Mouse (Mus musculus) c-Kit-negative CD71-positive TER-119-positive erythroid progenitor cells, embryonic 14.5 days (primary cell): ENCODE measurements around the gene Psmb10.
"Not testable (repeated sequence)": the region's sequence is repeated elsewhere in the genome, so short reads cannot be mapped to it uniquely, and the experiment has no call there.

ENCODE experiments used
- DNase-seq: peaks from one replicate; pipeline ENCODE4 v3.0.0-alpha.2; 2013; ENCODE audit warnings: low read depth, low spot score

The Psmb10 gene

DNA sequence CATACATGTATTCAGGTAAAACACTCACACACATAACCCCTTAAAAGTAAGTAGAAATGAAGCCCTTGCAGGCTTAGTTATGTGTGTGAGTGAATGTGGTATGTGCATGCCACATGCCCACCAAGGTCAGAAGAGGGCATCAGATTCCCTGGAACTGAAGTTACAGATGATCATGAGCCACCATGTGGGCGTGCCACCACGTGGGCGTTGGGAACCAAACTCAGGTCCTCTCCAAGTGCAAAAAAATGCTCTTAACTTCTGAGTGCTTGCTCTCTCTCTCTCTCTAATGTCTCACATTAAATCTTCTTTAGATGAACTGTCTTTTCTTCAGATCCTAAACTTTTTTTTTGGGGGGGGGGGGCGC is at the start of gene Psmb10:
Psmb10 (minus strand) TSS at position 139 of the 364 bp plus-strand sequence.
- no peak for DNase-seq

DNA sequence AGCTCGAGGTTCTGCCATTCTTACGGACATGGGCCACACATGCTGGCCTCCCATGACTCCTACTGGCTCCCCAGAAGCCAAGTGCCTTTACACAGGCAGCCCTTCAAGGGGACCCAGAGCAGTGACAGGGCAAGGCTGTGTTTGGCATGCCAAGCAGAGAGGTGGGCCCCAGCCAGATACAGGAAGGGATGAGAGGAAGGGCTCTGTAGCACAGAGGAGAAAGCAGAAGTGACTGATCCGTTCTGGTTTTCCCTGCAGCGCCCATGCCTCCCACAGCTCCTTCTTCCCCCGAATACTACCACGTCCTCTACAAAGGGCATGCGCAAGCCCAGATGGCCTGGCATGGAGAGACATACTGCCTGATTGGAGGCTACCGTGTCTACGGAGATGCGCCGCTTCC is 45.2 kb upstream of the Psmb10 start:
- DNase-seq = not testable (repeated sequence)

DNA sequence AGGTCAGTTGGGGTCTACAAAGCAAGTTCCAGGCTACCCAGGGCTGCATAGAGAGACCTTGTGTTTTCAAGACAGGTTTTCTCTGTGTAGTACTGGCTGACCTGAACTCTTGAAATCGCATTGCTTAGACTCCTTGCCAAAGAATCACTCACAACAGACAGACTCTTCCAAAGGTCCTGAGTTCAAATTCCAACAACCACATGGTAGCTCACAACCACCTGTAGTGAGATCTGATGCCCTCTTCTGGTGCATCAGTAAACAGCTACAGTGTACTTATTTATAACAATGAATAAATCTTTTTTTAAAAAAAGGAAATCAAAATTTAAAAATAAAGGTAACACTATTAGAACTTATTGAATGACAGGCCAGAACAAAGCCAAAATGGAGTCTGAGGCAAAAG is 42.9 kb upstream of the Psmb10 start:
- no peak for DNase-seq

DNA sequence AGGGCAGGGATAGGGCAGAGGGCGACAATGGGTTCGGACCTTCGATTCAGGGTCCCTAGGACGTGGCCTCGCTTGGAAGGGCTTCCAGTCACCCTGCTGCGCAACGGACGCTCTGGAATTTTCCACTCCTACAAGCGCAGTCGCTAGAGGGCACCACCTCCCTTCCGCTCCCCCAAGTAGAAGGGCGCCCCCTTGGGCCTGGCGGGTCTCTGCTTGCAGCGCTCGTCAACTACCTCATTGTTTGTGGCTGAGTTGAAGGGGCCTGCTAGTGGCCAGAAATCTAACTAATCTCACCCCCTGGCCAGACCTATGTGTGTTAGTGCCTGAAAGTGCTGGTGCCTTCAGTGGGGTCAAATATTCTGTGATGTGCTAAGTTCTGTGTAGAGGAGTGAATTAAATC is 41.1 kb upstream of the Psmb10 start, which contains the start of gene Dpep3:
Dpep3 (minus strand) TSS at position 105 of the 400 bp plus-strand sequence.
- DNase-seq = no peak

DNA sequence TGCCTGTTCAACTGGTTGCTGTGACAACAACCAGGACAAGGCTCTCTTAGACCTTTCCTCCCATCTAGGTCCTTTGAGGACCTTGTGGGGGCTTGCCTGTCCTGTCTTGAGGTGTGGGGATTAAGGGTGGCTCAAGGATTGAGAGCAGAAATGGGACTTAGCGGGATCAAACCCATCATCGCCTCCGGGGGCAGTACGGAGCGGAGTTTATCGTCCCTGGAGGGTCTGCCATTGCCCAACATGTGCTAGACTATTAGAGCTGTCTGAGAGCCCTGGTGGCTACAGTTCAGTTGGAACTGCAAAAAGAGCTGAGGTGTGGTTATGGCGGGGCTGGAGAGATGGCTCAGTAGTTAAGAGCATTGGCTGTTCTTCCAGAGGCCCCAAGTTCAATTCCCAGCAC is 37.1 kb upstream of the Psmb10 start:
- DNase-seq = no peak

DNA sequence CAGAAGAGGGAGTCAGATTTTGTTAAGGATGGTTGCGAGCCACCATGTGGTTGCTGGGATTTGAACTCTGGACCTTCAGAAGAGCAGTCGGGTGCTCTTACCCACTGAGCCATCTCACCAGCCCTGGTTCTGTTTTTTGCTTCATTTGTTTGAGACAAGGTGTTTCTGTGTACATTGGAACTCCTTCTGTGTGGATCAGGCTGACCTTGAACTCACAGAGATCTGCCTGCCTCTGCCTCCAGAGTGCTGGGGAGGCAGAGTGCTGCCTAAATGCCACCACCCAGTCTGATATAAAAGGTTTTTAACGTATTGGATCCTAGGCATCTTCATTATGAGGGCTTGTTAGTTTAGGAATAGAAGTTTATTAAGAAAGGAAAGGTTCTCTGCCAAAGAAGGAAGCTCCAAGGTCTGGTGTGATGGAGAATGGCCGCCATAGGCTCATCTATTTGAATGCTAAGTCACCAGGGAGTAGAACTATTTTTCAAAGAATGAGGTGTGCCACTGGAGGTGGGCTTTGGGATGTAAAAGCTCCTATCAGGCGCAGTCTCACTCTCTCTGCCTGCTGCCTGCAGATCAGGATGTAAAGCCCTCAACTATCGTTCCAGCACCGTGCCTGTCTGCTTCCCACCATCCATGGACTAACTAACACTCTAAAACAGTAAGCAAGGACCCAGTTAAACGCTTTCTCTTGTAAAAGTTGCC is 32.9 kb upstream of the Psmb10 start:
- no peak for DNase-seq

DNA sequence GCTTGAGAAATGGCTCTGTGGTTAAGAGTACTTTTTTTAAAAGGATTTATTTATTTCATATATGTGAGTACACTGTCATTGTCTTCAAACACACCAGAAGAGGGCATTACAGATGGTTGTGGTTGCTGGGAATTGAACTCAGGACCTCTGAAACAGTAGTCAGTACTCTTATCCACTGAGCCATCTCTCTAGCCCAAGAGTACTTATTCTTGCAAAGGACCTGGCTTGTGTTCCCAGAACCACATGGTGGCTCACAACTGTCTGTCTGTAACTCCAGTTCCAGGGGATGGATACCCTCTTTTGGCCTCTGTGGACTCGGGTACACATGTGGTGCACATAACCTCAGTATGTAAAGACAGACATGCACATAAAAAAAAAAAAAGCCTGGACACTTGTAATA is 31.1 kb upstream of the Psmb10 start:
- DNase-seq = no peak

DNA sequence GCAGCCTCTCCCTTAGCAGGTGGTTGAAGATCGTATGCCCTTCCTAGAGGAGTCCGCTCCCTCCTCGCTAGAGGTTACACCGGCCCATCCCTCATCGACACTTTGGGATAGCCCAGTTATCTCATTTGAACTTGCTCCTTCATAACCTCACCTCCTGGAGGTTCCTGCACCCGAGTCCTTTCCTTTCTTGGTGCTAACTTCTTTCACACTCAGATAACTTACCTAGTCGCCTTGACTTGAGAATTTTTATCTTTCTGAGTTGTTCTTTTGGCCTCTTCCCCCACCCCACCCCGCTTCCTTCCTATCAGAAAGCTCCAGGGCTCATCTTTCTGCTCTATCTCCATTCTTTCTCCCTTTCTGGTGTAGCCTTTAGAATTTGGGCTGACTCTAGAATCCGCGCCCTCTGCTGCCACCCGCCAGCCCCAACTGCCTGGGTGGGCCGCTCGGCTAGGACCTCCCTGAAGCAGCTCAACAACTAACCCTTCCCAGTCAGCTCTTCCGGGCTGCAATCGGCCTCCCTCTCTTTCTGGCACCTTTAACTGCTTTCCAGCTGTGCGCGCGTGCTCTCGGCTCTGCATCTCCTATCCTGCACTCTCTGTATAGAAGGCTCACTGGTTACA is 28.6 kb upstream of the Psmb10 start:
- DNase-seq = peak; percentile 35

DNA sequence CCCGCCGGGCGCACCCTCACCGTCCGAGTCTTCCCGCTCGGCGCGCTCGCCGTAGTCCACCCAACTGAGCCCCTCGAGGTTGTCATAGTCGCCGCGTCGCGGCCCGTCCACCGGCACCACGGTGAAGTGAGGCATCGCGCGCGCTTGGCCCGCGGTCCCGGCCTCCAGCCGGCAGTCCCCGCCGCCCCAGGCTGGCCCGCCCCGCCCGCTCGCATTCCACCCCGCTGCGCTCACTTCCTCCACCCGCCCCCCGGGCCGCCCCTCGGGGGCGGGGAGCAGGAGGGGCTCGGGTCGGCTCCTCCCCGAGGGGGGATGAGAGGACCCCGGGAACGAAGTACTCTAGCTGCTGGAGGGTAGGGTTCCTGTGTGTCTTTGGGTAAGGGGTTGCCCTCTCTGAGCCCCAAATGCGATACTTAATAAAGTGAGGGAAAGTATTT is 27.7 kb upstream of the Psmb10 start, which contains the start of gene Slc12a4:
Slc12a4 (minus strand) TSS at position 193 of the 437 bp plus-strand sequence.
- peak; percentile 26 for DNase-seq

DNA sequence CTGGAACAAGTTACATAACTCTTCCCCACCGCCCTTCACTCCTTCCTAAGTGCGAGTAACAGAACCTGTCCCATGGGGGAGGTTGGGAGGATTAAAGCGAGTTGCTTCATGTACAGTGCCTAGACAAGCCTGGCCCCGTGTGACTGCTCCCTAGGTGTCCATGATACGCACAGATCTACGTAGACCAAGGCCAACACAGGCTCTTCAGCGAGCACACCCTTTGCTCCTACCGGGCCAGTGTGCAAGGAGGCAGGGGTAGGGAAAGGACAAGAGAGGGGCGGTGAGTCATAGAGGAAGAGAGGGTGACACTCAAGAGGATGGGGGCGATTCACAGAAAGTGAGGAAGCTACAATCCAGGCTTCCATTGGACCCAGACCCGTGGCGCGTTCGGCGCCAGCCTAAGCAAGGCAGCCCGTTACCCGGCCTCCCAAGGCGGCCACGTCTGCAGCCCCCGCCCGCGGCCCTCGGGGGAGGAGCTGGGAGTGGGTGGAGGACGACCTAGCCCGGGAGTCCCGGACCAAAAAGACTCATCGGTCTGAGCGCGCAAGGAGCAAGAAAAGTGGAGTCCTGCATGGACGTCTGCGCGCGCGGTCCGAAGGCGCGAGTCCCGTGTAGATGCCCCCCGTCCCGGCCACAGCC is 27.1 kb upstream of the Psmb10 start:
- DNase-seq = no peak

DNA sequence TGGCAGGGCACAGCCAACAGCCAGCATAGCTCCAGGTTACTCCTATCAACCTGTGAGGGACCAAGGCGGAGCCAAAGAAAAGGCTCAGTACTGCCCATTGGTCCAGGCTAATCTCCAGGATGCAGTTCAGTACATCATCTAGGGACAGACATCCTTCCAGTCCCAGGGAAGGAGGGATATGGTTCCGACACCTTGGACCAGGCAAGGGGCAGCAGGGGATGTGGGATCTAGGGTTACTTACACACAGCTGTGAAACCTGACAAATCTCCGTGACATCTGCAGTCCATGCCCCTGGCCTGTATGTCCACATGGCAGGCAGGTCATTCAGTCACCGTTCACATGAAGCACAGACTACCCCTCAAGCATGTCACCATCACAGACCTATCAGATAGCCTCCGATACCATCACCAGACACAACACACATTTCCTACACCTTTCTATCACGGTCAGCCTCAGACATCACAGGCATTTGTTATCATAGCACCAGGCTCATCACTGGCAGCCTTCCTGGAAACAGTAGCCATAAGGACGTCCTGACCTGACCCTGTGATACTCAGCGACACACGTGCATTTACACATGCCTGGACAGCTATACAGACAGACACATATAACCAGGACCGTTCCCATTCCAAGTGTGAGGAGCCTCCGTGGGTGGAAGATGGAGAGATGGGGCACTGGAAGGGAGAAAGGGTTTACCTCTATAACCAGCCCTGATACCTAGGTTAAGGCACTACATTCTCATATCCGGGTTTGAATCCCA is 26.4 kb upstream of the Psmb10 start:
- no peak for DNase-seq

DNA sequence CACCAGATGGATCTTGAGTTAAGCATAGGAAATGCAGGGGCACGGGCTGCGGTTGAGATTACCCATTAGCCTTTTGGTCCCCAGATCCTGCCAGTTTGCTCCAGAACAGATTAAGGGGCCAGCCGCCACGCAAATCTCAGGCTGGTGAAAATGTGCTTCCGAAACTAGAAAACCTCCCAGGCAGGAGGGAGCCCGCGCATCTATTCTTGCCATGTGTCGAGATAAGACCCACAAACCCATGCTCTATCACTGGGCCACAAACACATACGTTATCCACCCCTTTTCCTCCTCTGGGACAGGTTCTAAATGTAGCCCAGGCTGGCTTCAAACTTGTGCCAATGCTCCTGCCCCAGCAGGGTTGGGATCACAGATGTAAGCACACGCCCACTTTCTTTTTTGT is 23.3 kb upstream of the Psmb10 start:
- no peak for DNase-seq

DNA sequence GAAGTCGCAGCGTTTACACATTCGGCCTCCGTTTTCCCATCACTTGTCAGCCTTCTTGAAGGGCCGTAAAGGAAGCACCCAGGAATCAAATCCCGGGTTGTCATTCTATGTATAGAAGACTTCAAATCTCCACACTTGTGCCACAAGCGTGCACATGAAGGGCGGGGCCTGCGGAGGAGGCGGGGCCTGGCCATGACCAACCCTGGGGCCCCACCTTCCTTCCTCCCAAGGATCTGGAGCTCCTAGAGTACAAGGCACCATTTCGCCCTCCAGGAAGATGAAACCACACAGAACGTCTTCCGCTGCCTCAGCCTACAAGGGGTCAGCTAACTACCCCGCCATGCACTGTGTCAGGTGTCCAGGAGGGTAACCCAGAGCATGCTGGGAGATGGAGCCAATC is 22.9 kb upstream of the Psmb10 start:
- no peak for DNase-seq

DNA sequence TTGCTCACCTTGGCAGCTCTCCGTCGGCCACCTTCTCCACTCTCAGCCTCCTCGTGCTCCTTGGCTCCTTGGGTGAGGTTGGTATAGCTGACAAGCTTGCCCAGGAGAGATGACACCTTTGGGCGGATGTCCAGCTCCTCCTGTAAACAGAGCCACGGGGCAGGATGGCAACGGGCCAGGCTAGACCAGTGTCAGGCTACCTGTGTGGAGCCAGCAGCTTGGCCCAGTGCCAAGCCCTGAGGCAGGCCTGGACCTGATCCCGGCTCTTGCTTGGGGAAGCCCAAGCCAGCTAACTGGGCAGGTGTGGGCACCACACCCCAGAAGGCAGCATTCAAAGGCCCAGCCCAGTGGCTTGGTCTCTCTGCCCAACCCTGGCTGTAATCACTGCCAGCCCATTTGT is 21.1 kb upstream of the Psmb10 start:
- no peak for DNase-seq

DNA sequence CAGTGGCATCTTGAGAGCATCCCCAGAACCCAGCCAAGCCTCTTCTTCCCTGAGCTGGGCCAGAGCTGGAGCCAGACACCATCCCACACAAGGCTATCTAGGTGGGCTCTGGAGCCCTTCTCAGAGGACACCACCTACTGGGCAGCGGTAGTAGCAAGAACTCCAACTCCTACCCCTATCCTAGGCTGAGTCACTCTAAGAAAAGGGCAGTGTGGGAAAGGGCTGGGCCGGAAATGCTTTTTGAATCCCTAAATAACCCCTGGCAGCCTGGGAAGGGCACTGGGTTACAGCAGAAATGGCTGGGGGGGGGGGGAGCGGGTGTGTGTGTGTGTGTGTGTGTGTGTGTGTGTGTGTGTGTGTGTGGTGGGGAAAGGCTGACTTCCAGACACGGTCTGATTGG is 19.6 kb upstream of the Psmb10 start:
- no peak for DNase-seq

DNA sequence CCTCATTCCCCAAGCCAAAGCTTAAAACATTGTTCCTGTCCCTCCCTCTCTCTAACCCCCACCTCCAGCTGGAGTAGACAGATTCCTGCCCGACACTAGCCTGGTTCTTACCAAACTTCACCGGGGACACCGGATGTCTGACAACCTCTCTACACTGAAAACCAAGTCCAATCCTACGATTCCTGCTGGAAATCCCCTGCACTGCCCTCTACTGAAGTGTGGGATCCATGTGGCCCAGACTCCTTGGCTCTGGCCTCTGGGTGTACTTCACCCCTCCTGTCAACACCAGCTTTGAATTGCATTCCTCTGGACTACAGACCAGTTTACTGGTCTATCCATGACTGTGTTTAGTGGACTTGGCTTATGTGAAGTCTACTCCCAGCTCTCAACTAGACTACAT is 18.3 kb upstream of the Psmb10 start:
- no peak for DNase-seq

DNA sequence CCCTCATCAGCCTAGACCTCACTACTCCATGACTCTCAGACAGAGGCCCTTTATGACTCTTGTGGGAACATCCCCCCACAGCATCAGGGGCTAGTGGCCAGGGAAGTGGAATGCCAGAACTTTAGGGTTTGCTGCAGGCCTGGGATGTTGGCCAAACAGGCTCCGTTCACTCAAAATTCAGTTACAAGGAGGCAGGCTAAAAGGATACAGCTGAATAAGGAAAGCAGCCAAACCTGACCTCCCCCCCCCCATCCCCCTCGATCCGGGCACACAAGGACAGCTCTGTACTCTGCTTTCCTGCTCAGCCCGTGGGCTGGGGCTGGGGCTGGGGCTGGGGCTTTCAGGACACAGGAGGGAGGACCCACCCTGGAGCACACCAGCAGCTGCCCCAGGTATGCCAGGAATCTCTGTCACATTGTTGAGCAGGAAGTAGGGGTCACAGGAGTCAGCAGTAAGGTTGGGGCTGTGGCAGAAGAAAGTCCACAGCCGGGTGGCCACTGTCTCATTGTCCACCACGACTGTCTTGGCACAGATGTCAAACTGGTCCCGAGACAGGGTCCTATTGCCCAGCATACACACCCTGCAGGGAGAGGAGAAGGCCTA is 12.9 kb upstream of the Psmb10 start:
- no peak for DNase-seq

DNA sequence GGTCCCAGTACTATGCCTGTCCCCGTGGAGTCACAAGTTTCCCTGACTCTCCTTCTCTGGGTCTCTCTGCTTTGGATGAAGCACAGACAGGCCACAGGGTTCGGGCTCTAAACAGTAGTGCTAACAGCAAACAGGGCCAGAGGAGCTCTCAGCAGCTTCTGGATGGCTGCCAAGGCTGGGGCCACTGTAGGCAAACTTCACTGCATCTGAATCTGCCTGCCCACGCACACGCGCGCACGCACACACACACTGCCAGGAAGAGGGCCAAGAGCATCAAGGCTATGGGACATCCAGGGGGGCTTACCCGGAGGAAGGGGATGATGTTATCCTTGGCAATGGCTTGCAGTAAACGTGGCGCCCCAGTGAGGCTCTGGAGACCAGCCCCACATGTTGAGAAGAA is 11.1 kb upstream of the Psmb10 start:
- no peak for DNase-seq

DNA sequence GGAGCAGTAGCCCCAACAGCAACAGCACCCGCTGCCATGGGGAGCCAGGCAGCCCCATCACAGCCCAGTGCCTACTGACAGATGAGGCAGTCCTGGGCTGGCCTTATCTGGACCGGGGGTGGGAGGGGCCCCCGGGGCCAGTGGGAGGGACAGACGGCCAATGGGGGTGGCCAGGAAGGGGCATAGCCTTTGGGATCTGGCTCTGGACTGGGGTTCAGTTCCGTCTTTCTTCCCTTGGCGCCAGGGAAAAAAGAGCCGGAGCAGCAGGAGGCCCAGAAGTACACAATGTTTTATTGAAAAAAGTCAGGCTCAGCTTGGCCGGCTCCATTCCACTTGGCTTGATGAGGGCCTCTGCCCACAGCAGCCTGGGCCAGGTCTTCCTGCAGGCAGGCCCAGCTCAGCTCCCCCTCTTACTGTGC is 5.1 kb upstream of the Psmb10 start, which contains the start of gene Lcat:
Lcat (minus strand) TSS at position 62 of the 419 bp plus-strand sequence.
- DNase-seq = no peak

DNA sequence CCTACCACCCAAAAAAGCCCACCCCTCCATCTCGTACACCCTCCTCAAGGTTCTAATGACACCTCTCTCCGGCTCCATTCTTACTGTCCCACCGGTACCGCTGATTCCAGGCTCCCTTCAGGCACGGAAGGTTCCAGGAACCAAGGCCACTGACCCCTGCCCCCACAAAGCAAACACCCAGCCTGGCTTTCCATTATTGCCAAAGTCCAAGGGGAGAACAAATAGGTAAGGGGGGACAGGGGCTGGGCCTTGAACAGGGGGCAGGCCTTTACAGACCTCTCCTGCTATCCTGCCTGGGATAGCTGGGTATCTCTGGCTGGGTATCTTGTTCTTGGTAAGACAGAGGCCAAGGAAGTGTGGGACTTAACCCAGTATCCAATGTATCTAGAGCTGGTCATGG is 4.3 kb upstream of the Psmb10 start:
- DNase-seq = no peak

DNA sequence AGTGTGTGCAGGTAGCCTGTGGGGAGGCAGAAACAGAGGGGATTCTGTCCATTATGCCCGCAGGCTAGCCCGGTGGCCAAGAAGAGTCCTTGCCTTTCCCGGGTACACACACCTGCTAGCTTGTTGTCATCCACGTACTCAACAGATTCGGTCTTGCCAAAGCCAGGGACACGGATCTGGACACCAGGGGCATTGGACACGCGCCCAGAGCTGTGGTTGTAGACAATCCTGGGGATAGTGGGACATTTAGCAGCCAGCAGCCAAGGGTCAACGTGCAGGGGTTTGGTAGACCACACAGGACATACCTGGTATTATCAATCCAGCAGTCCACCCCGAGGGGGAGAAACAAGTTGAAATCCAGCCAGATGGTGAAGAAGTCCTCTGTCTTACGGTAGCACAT is 3.8 kb upstream of the Psmb10 start:
- no peak for DNase-seq
